Mouse (Mus musculus) megakaryocyte, embryonic 14.5 days (primary cell): Measurements from ENCODE around the gene Ppm1h.

Experiments
- FLI1 ChIP-seq: IDR thresholded peaks from 2 replicates; pipeline ENCODE4 v1.6.1; 2012; ENCODE audit warnings: low read length, inconsistent platforms, mixed read lengths
- GATA1 ChIP-seq: IDR thresholded peaks from 3 replicates; pipeline ENCODE4 v1.6.1; 2012; ENCODE audit warnings: mixed read lengths, low read length, inconsistent platforms, borderline replicate concordance

DNA sequence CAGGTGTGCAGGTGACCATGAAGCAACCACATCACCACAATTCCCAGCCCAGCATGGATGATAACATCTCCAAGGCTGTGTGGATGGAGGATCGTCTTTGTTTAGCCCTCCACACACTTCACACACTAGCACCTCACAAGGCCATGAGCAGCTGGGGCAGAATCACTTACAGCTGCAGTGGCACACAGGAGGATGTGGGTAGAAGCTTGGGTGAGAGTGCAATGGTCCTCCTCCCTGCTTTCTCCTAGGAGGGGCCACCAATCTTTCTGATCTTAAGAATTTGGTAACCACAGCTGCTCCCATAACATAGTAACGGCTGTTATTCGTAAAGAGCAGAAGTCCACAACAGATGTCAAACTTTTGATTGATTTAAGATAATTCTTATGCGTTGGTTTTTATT is 26.6 kb upstream of the Ppm1h start:
- no peak for TF ChIP-seq GATA1
- no peak for TF ChIP-seq FLI1
